Mouse (Mus musculus): ENCODE data around the gene Card6. TPM values are rescaled to one million over a fixed set of nuclear protein-coding genes. Genes with fewer than 3 reads are reported as not detected.

The Card6 gene
- total and polyA plus RNA-seq, 3 experiments, result 1.3 to 3.9 (median 1.6) TPM

GRCm38 (mm10) chr15:5149187-5149586, 40.8 kb upstream of the Card6 start:
- peaks cover 2 to 27% of the 10 kb centered on the region in 2 experiments for H3K36me3 ChIP-seq (replicated peaks in 1 of 2; ENCODE audit: control insufficient read depth in 1 of 2, insufficient read depth in 1 of 2, low read length in 1 of 2)

GRCm38 (mm10) chr15:5145196-5145945, 37.0 kb upstream of the Card6 start:
- dilution Hi-C loops (cut with MboI; ENCODE audit: extremely low pct_ligation_motif_present, extremely low pct_unique_long_range_greater_than_20kb, low sequenced_read_pairs) (no loop called here), in situ Hi-C loops (cut with MboI; ENCODE audit: low pct_ligation_motif_present, low pct_unique_long_range_greater_than_20kb, low sequenced_read_pairs) (no loop called here)
- Histone ChIP-seq H3K4me1 (ENCODE audit: control insufficient read depth in 1 of 2, insufficient read depth in 2 of 2) (peaks cover 8 to 28% of the 10 kb centered on the region in 2 experiments), H3K27me3 (replicated peaks) (no peaks in the 10 kb centered on the region), H3K79me2 (replicated peaks; ENCODE audit: control insufficient read depth, extremely low read depth, insufficient read depth, poor library complexity, severe bottlenecking) (peaks cover 39% of the 10 kb centered on the region), H3K9ac (ENCODE audit: insufficient read depth, low read depth) (no peak overlapping the region), H3K4me3 (replicated peaks in 1 of 3; ENCODE audit: low read depth in 2 of 3, low read length in 2 of 3, poor library complexity in 1 of 3) (peak overlapping the region; percentile 26 to 89 (median 89)), H3K27ac (ENCODE audit: insufficient read depth, low read depth) (no peak overlapping the region), H3K36me3 (replicated peaks in 1 of 2; ENCODE audit: control insufficient read depth in 1 of 2, insufficient read depth in 1 of 2, low read length in 1 of 2) (peaks cover 2 to 20% of the 10 kb centered on the region in 2 experiments), H3K9me3 (replicated peaks; ENCODE audit: low read length) (no peaks in the 10 kb centered on the region), H3K4me2 (ENCODE audit: insufficient read depth, low read depth, poor library complexity, severe bottlenecking) (peak overlapping the region; percentile 63)
- TF ChIP-seq USF1 (IDR thresholded peaks at IDR 0.05; ENCODE audit: low read depth, low read length) (no peak), POLR2AphosphoS2 (IDR thresholded peaks at IDR 0.05; ENCODE audit: low read depth, low read length) (no peak), MYC (IDR thresholded peaks at IDR 0.05; ENCODE audit: low read depth, low read length) (no peak), E2F4 (IDR thresholded peaks at IDR 0.05; ENCODE audit: insufficient replicate concordance, low read depth, low read length) (no peak), CTCF (conservative IDR thresholded peaks at IDR 0.05 in 1 of 2, IDR thresholded peaks at IDR 0.05 in 1 of 2; ENCODE audit: low read depth in 2 of 2, low read length in 2 of 2) (no peak), POLR2A (IDR thresholded peaks at IDR 0.05; ENCODE audit: low read depth, low read length) (no peak), MEF2A (IDR thresholded peaks at IDR 0.05; ENCODE audit: borderline replicate concordance, low read depth, low read length) (no peak), KAT2A (IDR thresholded peaks at IDR 0.05; ENCODE audit: insufficient replicate concordance, low read length) (no peak), ETS1 (conservative IDR thresholded peaks at IDR 0.05; ENCODE audit: low read depth, low read length) (no peak)
- no peak for DNase-seq (ENCODE audit: extremely low read depth)

More at GRCm38 (mm10) chr15:5149187-5149586, 40.8 kb upstream of the Card6 start:
- DNase-seq (ENCODE audit: extremely low read depth), result no peak
- TF ChIP-seq MAFK (IDR thresholded peaks at IDR 0.05; ENCODE audit: insufficient replicate concordance, low read length) (no peak), POLR2AphosphoS2 (IDR thresholded peaks at IDR 0.05; ENCODE audit: low read depth, low read length) (no peak), GABPA (IDR thresholded peaks at IDR 0.05; ENCODE audit: insufficient replicate concordance, low read depth, low read length) (no peak), CHD1 (IDR thresholded peaks at IDR 0.05; ENCODE audit: low read depth, low read length) (no peak), RAD21 (IDR thresholded peaks at IDR 0.05; ENCODE audit: low read depth, low read length) (no peak), TBP (conservative IDR thresholded peaks at IDR 0.05; ENCODE audit: low read depth, low read length) (no peak), HCFC1 (IDR thresholded peaks at IDR 0.05; ENCODE audit: low read depth, low read length) (no peak), IRF4 (IDR thresholded peaks at IDR 0.05; ENCODE audit: low read depth, low read length) (no peak), SMC3 (IDR thresholded peaks at IDR 0.05; ENCODE audit: low read depth, low read length) (no peak), CTCF (conservative IDR thresholded peaks at IDR 0.05 in 1 of 2, IDR thresholded peaks at IDR 0.05 in 1 of 2; ENCODE audit: low read depth in 2 of 2, low read length in 2 of 2) (no peak), ZMIZ1 (IDR thresholded peaks at IDR 0.05; ENCODE audit: low read depth, low read length) (no peak)
- dilution Hi-C loops (cut with MboI; ENCODE audit: extremely low pct_ligation_motif_present, extremely low pct_unique_long_range_greater_than_20kb, low sequenced_read_pairs), result no loop called here
- Histone ChIP-seq H3K4me1 (ENCODE audit: control insufficient read depth in 1 of 2, insufficient read depth in 2 of 2) (peaks cover 8 to 24% of the 10 kb centered on the region in 2 experiments), H3K4me2 (ENCODE audit: insufficient read depth, low read depth, poor library complexity, severe bottlenecking) (no peak overlapping the region), H3K9ac (ENCODE audit: insufficient read depth, low read depth) (no peak overlapping the region), H3K27ac (ENCODE audit: insufficient read depth, low read depth) (no peak overlapping the region), H3K9me3 (replicated peaks; ENCODE audit: low read length) (no peaks in the 10 kb centered on the region), H3K27me3 (replicated peaks) (no peaks in the 10 kb centered on the region), H3K4me3 (replicated peaks in 1 of 3; ENCODE audit: low read depth in 2 of 3, low read length in 2 of 3, poor library complexity in 1 of 3) (no peak overlapping the region), H3K79me2 (replicated peaks; ENCODE audit: control insufficient read depth, extremely low read depth, insufficient read depth, poor library complexity, severe bottlenecking) (peaks cover 59% of the 10 kb centered on the region)
- in situ Hi-C loops (cut with MboI; ENCODE audit: low pct_ligation_motif_present, low pct_unique_long_range_greater_than_20kb, low sequenced_read_pairs), result no loop called here
